Mouse (Mus musculus) hindlimb bud, embryonic 11.5 days (tissue): ENCODE results near the gene Ring1.
"Not testable (repeated sequence)": the region's sequence is repeated elsewhere in the genome, so short reads cannot be mapped to it uniquely, and the experiment has no call there.

Experiments
- DNase-seq: peaks from one replicate; pipeline ENCODE4 v3.0.0-alpha.2; 2012; ENCODE audit warnings: low read depth, low spot score; ENCODE audit errors: extremely low spot score

Gene Ring1

DNA sequence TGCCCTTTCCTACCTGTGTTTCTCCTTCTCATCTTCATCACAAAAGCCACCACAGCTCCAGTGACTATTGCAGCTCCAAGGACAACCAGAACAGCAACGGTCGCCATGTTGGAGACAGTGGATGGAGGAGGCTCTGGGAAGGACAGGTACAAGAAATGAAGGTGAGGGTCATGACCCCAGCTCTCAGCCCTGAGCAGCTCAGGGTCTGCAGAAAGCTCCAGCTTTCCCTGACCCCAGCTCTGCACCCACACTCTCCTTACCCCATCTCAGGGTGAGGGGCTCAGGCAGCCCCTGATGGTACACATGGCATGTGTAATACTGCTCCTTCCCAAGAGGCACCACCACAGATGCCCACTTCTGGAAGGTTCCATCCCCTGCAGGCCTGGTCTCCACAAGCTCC is 27.5 kb downstream of the Ring1 start:
- DNase-seq = not testable (repeated sequence)

DNA sequence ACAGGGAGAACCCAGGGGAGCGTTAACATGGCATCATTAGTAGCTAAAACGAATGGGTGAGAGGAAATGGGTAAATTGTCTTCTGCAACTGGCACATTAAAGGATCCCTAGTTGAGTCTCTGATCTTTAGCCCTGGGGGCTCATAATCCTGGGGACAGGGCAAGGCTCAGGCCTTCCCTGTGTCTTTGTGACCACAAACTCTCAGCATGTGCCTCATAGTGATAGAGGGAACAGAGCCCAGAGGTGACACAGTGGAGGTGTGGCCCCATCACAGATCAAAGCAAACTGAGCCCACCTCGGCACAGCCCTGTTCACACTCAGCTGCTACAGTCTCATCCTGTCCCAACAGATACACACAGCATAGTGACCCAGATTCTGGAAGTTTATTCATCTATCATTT is 28.8 kb downstream of the Ring1 start:
- no peak for DNase-seq

DNA sequence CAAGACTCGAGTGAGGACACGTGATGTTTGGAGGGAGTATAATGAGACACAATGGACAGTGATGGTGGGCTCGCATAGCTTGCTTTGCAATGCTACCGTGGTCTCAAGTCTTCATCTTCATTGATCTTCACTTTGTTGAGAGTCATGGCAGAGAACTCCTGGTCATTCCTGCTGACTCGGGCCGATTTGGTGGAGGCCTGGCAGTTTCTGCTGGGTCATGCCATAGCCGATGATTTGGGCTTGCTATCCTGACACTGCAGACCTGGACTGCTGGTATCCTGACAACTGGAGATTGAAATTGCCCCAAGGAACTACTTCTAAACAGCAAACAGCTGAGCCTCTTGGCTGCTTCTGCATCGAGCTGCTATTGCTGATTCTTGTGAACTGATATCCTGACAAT is 29.5 kb downstream of the Ring1 start:
- DNase-seq = no peak

DNA sequence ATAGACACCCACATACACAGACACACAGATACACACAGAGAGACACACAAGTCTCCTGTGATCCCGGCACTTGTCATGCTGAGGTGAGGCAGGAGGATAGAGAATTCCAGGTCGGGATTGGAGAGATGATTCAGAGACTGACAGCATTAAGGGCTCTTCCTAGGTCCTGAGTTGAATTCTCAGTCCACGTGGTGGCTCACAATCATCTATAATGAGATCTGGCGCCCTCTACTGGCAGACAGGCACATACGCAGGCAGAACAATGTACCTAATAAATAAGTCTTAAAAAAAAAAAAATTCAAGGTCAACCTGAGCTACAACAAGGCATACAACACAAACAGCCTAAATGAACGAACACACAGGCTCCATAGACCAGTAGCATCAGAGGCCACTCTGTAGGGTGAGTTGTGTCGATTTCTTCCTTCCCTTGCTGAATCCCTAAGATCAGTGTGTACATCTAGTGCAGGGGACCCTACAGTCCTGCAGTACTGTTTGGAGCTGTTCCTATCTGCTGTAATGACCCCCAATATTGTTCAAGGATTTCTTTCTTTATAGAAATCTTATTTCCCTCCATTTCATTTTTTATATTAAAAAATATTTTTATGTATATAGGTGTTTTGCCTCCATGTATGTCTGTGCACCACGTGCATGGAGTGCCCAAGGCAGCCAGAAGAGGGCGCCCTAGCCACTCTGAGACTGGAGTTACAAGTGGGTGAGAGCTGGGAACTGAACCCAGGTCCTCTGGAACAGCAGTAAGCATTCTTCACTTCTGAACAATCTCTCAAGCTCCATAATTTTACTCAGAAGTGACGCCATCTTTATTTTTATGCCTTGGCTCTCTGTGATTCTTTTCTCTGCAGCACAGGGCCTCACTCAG is 32.5 kb downstream of the Ring1 start:
- no peak for DNase-seq

DNA sequence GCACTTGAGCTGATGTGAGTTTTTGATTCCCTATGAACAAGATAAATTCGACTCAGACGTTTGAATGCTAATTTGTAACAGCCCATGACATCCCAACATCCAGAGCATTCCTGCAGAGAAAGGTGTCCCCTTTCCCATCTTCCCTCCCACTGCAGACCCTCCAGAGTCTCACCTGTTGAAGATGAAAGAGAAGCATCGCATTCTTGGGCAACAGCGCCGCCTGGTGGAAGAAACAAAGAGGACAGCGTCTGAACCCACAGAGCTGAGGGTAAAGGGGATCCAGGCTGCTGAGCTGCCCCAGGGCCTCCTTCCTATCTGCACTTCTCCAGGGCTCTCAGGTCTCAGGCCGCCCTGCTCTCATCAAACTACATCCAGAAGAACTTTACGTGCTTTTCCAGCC is 42.3 kb downstream of the Ring1 start:
- DNase-seq = not testable (repeated sequence)

DNA sequence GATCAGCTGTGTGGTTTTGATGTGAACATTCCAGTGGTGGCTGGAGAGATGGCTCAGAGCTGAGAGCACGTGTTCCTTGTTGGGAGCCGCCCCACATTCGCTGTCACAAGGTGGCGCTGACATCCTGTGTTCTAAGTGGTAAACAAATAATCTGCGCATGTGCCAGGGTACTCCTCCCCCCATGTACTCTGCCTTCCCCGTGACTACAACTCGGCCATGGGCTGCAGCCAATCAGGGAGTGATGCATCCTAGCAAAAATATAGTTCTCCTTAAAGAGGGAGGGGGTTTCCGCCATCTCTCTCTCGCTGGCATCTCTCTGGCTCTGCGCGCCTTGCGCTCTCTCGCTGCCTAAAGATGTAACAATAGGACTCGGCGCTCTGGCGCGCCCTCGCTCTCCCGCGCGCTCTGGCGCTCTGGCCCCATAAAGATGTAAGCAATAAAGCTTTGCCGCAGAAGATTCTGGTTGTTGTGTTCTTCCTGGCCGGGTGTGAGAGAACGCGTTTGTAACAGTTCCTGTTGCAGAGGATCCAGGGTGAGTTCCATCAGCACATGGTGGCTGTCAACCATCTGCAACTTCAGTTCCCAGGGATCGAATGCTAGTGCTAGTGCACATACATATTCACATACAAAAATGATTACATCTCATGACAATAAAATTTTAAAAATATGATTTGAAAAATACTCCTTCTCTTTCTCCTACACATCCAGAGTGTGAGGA is 43.1 kb downstream of the Ring1 start:
- not testable (repeated sequence) for DNase-seq

DNA sequence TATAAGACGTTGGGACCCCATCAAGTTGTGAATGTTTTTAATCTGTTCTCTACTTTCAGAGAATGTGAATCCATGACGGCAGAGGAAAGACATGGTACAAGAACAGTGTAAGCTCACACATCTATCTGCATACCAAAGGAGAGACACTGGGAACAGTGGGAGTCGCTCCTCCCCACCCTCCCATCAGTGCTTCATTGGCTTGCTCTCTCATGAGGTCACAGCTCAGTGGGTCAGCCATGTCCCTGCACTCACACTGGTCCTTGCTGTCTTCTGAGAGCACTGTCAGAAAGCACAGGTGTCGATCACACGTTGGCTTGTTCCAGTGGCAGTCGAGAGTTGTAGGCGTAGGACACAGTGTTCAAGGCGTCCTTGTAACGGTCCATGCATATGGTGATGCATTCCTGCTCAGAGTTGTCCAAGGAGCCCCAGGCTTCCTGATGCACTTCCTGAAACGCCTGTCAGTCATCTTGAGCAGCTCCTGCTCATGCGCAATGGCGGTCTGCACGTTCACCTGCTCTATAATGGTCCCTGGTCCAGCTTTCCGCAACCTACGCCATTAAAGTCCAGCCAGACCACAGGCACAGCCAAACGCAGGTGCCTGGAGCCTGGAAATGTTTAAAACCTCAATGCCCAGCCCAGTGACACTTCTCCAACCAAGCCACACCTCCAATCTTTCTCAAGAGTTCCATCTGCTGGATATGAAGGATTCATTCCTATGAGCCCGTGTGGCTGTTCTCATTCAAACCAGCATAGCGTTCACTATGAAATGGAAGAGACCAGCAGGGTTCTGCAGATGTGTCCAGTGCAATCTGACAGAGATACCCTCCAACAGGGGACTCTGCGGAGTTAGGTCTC is 44.1 kb downstream of the Ring1 start:
- no peak for DNase-seq

DNA sequence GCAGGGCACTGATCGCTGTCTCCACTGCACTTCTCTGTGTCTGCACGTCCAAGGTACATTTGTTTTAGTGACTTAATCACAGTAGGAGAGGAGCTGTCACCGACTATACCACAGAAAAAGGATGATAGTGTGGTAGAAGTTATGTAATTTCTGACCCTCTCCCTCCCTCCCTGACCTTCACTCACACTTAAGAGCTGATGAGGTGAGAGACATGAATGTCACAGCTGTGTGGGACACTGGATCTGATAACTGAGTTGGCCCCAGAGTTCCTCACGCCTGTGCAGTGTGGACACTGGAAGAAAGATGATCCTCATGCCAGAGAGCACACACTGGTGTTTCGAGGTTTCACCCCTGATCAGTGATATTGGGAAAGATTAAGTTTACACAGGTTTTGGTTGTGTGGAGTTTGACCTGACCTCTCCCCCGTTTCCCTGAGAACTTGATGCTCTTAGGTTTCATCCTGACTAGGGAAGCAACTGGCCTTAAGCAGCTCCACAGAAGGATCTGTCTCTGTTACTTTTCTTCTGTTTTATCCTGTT is 44.9 kb downstream of the Ring1 start:
- no peak for DNase-seq

DNA sequence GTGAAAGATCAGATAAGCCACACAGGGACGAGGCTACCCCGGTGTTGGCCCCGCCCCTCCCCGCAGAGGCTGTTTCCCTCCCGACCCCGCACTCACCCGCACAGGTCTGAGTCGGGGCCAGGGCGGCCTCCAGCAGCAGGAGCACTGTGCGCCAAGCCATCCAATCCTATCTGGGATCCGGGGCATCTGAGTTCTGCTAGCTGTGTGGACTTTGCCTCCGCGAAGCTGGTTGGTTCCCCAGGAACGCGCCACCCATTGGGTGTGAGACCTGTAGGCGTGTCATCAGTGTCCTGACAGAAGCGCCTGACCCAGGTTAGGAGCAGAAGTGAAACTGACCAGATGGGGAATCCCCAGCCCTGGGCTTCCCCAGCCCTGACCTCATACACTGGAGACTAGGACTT is 45.8 kb downstream of the Ring1 start:
- DNase-seq = no peak

DNA sequence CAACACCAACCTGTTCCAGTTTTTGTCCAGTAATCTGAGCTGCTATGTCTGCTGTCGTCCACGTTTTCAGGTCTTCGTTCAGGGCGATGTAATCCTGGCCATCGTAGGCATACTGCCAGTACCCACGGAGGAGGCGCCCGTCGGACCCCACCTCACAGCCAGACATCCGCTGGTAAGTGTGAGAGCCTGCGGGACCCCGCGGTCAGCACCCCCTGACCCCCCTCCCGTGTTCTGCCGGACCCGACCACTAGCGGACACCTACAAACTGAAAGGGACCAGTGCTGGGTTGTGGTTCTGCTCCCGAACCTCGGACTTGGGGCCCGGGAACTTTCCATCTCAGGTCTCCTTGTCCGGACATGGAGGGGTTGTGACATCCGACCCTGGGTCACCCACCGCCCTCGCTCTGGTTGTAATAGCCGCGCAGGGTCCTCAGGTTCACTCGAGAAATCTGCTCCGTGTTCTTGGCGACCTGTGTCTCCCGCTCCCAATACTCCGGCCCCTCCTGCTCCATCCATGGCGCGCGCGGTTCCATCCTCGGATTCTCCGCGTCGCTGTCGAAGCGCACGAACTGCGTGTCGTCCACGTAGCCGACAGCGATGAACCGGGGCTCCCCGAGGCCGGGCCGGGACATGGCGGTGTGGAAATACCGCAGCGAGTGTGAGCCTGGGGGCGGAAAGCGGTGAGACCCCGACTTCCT is 46.5 kb downstream of the Ring1 start:
- no peak for DNase-seq

DNA sequence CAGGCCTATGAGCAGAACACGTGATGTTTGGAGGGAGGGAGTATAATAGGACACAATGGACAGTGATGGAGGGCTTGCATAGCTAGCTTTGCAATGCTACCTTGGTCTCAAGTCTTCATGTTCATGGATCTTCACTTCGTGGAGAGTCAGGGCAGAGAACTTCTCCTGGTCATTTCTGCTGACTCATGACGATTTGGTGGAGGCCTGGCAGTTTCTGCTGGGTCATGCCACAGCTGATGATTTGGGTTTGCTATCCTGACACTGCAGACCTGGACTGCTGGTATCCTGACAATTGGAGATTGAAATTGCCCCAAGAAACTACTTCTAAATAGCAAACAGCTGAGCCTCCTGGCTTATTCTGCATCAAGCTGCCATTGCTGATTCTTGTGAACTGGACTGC is 50.9 kb downstream of the Ring1 start:
- DNase-seq = no peak

DNA sequence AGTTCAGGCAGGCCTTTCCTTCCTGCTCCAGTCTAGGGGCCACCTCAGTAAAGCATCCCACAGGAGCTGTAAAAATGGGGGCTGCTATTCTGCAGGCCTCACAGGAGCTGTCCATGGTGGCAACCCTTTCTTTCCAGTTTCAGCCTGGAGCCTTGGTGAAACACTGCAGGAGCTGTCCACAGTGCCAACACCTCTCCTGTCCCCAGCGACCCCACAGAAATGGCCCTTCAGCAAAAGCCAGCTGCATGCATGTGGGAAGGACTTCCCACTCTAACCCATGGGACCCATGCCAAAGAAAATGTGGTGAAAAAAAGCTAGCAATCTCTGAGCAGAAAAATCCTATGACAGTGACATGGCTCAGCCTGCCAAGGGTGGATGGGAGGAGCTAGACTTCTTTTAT is 51.8 kb downstream of the Ring1 start:
- DNase-seq = no peak
